Mouse (Mus musculus): ENCODE measurements around the gene Zfp827.

Gene Zfp827

DNA sequence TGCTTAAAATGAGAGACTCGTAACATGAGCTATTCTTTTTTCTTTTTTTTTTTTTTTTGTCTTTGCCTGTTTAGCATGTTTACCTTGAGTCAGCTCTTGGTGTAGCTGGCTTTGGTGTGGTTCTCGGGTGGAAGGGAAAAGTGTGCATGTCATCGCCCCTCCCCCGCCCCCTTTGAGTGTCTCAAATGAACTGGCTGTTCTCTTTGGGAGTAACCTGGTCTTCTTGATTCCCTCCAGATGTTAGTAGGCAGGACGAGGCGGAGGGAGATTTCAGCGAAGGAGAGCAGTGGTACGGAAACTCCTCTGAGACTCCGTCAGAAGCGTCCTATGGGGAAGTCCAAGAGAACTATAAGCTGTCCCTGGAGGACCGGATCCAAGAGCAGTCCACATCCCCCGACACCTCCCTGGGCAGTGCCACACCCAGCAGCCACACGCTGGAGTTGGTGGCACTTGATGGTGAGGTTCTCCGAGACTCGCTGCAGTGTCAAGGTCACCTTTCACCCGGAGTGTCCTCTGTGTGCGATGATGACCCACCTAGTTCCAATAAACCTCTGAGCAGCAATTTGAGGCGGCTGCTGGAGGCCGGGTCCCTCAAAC lies 31.9 kb downstream of the Zfp827 start:
- no peak for DNase-seq (ENCODE audit: low read depth in 1 of 2, low spot score in 2 of 2)

DNA sequence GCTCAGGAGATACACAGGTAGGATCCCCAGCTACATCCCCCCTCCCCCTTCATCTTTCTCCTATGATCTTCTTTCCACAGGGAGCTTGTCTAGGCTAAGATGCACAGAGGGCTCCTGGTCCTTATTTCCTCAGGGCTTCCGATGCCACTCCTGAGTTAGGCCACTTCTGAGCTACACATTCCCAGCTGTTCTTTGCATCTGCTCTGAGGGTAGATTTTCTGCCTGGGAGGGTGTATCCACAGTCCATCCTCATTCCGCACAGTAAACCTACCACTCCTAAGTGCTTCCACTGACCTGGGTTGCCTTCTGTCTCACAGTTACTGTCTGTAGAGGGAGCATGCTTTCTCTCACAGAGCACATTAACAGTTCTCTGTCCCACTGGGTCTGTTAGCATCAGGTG lies 37.7 kb downstream of the Zfp827 start:
- no peak for DNase-seq (ENCODE audit: low read depth in 1 of 2, low spot score in 2 of 2)

DNA sequence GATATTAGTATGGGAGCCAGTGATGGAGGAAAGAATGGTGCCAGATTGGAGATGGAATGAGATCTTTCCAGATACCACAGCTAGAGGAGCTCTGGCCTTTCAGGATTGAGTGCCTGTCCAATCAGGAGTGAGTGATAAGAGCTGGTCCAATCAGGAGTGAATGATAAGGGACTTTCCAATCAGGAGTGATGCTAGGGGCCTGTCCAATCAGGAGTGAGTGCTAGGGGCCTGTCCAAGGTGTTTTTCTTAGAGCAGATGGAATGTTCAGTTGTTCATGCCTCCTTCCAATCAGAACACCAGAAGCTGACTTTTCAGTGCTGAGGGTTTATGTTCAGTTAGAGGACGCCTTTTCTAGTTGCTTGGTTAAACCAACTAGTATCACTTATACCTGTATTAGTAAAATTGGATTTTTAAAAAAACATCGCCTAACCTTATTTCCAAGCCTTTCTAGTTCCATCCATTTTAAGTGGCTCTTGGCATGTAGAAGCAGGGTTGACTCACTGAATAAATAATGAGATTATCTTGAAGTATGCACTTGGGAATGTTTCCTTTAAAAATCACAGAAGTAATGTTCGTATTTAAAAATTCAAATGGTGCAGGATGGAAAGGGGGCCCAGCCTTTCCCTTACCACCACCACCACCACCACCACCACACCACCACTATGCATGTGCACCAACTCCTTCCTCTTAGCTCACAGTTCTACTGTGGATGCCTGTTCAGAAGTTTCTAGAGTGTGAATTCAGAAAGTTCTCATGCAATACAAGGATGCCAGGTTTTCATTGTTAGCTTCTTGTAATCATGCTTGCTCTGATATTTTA lies 39.8 kb downstream of the Zfp827 start:
- no peak for DNase-seq (ENCODE audit: low read depth in 1 of 2, low spot score in 2 of 2)

DNA sequence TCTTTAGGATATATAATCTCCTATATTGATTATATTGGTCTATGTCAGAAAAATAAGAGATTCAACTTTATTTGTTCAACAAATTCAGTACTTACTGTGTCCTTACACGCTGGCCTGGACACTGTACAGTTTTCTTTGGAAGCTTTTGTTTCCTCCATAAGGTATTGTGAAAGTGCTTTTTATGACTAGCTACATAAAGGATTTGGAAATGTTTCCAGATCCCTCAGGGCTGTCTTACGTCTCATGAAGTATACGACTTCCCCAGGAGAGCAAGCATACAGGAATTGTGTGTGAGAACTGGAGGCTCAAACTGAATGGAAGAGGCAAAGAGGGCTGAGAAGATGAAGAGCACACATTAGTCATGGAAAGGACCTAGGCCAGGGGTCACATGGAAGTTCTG lies 45.1 kb downstream of the Zfp827 start:
- DNase-seq (ENCODE audit: low read depth in 1 of 2, low spot score in 2 of 2): no peak

DNA sequence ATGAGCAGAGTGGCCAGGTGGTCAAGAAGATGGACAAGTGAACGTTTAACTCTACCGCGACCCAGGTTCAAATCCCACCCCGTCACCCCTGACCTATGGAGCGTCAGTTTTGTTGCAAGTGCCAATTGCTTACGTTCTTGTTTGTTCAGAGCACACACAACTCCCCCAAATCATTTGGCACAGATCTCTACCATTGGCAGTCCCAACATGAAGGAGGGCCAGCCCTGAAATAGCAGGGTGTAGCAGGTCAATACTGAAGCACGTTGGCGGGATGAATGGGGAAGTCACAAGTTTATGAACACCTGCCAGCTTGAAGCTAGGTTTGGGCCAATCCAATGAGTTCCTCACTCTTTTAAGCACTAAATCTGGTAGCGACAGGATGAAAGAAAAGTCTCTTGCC lies 46.7 kb downstream of the Zfp827 start:
- DNase-seq (ENCODE audit: low read depth in 1 of 2, low spot score in 2 of 2): no peak

DNA sequence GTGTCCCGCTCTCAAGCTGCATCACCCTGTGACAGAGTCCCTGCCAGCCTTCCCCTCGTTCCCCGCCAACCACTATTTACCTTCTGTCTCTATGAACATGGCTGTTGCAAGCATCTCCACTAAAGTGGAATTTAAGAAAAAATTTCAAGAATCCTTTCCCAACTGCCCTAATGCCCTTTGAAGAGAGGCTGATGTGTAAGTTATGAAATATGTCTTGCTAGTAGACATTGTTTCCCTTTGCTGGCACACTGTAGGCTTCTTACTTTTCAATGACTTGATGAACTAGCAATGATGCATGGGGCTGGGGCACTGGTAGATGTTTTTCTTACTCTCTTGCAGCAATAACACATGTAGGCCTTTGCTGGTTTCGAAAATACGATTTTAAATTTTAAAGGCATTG lies 49.0 kb downstream of the Zfp827 start:
- DNase-seq (ENCODE audit: low read depth in 1 of 2, low spot score in 2 of 2): no peak

DNA sequence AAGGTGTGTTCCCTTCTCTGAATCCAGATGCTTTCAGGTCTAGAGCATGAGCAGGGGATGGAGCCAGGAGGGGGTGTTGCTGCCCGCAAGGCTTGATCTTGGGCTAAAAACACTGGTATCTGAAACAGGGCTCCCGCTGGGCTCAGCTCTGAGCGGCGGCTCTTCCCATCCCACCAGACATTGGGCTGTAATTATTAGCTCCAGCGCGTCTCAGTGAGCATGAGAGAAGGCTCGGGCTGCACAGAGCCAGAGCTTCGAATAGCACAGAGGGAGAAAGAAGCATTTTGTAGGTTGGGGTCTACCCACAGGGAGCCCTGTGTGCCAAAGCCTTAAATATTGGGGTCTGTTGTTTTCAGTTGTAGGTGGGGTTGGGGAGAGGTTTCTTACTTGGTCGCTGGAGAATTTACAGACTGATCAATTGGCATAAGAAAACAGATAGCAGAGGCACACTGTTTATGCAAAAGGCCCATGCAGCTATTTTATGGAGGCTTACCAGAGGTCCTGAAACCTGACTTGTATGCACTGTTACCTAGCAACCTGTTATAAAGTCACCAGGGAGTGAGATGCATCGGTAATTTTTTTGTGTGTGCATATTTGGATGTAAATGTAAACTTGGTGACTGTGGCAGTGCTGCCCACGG lies 50.4 kb downstream of the Zfp827 start:
- no peak for DNase-seq (ENCODE audit: low read depth in 1 of 2, low spot score in 2 of 2)

DNA sequence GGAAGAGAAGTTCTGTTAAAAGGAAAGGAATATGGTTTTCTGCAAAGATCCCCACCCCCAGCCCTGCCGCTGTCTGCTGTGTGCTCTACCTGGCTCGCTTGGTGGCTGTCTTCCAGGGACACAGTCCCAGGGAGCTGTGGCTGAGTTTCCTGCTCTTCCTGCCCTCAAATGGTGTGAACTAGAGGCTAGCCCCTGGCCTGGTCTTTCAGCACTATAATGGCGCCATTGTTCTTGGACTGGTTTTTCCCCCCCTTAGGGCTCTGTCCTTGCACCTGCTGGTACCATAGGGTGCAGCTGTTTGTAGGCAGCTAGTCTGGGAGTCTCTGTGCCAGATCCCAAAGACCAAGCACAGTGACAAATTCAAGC lies 50.9 kb downstream of the Zfp827 start:
- DNase-seq (ENCODE audit: low read depth in 1 of 2, low spot score in 2 of 2): no peak

DNA sequence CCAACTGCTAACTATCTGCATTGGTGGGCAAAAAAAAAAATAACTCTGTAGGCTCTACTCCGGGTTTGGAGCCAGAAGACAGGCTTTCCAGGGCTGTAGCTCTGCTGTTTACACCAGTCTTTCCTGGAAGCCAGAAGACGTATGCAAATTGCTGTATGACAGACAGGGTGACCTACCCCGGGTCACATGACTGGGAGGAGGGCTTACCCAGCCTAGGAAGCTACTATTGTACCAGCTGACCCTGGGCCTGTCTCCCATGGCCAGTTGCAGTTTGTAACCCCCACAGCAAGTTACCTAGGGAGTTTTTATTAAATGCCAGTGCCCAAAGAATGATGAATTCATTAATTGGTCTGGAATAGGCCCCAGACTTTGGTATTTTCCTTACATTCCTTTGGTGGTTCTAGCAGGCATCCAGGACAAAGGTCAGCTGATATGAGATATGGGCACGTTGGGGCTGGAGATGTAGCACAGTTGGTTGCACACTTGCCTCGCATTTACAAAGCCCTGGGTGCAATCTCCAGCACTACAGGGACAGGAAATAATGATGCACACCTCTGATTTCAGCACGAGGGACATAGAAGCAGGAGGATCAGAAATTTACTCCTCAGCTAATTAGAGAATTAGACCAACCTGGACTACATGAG lies 52.0 kb downstream of the Zfp827 start:
- DNase-seq (ENCODE audit: low read depth in 1 of 2, low spot score in 2 of 2): no peak

DNA sequence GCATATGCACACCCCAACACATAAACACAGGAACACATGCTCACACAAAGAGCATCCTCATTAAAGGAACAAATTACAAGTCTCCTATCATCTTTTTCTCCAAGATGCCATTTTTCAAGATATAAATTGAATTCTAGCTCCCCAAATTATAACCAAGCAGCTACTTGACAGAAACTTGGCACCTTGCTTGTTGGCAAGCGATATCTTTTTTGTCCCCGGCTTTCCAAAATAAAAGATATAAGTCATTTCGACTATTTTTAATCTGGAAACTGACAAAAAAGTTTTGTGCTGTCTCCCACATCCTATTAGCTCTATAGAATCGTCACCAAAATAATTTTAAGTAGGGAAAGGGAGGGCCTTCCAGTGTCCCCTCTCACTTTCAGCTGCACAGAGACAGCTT lies 53.1 kb downstream of the Zfp827 start:
- no peak for DNase-seq (ENCODE audit: low read depth in 1 of 2, low spot score in 2 of 2)

DNA sequence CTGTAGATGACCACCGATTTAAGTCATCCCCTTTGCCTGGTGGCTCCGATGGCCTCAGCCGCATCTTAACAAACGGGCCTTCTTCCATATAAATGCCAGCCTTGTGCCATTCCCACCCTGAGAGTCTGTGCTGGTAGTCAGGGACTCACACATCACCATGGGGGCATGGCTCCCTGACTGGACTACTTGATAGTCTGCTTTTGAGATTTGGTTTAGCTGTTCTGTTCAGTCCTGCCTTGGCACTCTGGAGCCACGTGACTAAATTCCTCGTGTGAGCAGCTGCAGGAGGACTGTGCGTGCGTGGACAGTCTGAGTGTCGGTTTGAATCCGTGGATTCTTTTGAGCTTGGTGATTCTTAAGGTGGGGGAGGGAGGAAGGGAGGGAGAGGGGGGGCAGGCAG lies 53.7 kb downstream of the Zfp827 start:
- no peak for DNase-seq (ENCODE audit: low read depth in 1 of 2, low spot score in 2 of 2)

DNA sequence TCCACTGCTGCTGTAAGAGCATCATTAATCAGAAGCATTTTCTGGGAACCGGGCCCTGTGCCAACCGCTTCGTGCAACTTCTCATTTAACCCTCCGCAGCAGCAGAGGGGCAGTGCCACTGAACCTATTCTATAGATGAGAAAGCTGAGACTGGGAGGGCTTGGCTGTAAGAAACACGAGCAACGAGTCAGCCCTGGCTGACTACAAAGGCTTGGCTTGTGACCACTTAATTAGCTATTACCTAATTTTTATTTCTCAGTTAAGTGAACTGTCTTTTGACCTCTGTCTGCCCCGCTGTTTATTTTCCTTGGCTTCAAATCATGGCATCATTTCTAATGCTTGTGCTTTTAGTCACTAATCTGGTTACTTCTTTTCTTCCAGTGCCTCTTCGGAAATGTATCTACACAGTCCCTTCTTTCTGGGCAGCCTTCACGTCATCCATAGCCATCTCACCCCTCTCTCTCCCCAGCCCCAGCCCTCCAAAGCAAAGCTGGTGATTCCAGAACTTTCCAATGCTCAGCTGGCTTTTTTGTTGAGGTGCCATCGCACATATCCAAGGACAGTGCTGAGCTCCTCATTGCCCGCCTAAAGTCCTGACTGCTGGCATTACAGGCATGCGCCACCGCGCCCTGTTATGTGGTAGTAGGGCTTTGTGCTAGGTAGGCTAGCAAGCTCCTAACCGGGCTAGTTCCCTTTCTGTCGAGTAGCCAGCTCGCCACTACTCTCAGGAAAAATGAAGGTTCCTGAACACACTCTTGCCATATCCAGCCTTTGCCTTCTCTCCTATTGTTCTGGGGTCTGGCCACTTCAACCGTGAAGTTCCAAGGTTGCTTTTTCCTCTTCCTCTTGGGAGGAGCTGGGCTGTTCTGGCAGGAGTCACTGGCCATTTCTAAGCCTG lies 55.5 kb downstream of the Zfp827 start:
- no peak for DNase-seq (ENCODE audit: low read depth in 1 of 2, low spot score in 2 of 2)

DNA sequence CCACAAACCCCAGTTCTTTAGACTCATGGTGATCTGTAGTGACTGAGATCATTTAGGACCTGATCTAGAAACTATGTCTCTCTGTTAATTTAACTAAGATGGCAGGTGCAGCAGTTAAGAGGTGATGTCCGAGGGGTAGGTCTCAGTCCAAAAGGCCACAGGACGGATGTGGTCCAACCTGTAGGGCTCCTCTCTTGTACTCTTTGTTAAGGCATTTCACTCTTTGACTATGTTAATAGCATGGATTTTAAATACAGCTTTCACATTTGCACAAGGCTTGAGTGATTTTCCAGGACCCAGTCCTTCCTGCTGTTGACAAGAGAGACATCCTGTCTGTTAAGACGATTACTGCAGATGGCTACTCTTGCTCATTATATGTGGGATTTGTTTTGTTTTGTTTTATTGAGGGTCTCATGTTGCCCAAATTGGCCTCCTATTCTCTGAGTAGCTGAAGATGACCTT lies 56.2 kb downstream of the Zfp827 start:
- no peak for DNase-seq (ENCODE audit: low read depth in 1 of 2, low spot score in 2 of 2)

DNA sequence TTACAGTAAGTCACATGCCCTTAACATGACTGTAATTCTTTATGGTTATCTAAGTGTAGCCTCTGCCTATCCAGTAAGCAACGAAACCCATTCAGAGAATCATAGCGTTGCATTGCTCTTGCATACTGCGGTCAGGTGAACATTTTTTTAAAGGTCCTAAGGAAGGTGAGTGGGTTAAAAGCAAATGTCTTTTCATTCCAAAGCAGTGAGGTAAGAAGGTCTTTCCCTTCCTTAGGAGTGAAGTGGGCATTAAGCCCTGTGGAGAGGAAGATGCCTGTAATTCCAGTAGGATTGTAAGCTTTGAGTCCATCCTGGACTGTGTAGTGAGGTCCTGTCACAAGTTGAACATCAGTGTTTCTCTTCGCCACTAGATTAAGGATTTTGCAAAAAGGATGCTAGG lies 66.2 kb downstream of the Zfp827 start:
- no peak for DNase-seq (ENCODE audit: low read depth in 1 of 2, low spot score in 2 of 2)

DNA sequence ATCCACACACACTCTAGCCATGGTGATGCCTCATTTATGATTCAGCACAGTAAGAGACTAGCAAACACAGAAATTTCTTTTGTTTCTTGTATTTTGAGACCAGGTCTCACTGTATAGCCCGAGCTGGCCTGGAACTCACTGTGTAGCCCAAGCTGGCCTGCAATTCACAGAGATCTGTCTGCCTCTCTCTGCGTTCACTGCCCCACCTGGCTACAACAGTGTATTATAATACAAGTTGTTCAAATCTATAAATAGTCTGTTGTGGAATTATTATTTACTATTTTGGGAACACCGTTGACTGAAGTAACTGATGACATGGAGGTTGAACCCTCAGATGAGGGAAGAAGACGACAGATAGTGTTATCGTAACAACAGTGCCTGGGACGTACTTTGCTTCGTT lies 66.9 kb downstream of the Zfp827 start:
- no peak for DNase-seq (ENCODE audit: low read depth in 1 of 2, low spot score in 2 of 2)

DNA sequence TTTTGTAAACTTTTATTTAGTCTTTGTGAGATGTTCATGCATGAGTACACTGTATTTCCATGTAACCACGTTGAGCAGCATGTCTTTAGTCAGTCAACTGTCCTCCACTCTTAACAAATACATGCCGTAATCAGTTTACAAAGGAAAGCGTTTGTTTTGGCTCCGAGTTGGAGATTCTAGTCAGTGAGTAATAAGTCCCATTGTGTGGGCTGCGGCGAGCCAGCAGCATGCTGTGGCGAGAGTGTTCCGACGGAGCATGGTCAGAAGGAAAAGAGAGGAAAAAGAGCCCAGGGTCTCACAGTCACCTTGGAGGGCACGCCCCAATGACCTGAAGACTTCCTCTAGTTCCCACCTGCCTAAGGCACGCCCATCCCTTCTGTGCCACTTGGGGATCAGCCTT lies 68.7 kb downstream of the Zfp827 start:
- no peak for DNase-seq (ENCODE audit: low read depth in 1 of 2, low spot score in 2 of 2)

DNA sequence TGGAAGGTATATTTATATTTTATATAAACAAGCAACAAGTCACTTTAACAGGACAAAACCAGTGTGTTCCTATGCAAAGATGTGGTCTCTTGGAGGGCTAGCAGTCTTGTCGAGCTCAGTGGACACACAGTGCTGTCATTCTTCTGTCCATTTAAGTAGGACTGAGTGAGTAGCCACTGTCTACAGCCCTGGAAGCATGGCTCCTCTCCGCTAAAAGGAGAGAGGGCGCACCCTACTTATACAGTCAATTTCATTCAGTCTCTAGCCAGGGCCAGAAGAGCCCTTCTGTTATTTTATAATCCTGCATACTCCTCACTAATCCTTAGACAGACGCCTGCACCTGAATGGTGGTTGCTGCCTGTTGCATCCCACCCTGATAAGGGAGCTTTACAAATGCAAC lies 74.5 kb downstream of the Zfp827 start:
- no peak for DNase-seq (ENCODE audit: low read depth in 1 of 2, low spot score in 2 of 2)

DNA sequence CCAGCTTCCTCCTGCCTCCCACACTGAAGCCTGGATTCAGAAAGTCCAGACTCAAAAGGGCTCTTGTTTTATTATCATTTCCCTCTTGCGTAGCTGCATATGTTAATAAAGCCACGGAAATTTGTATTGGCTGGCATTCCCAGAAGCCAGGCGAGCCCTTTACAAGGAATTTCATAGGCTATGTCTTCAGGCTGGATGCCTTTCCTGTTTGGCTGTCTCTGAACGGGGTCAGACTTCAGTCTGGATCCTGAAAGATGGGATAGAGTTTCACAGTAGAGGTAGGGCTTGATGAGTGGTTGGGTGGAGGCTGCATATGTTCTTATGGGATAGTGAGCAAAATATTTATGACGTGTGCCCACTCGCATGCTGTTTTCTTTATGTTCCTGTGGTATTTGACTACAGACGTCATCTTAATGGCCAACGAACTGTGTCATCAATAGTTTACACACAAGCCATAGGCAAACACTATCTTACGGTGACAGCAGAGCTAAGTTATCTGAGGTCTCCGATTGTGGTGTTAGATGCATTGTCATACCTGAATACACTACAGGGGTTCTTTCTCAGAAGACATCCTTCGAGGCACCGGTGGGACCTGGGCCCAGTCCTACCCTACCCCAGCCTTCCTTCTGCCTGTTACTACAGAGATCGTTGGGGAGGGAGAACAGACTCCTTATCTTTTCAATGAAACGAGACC lies 75.1 kb downstream of the Zfp827 start:
- DNase-seq (ENCODE audit: low read depth in 1 of 2, low spot score in 2 of 2): no peak

DNA sequence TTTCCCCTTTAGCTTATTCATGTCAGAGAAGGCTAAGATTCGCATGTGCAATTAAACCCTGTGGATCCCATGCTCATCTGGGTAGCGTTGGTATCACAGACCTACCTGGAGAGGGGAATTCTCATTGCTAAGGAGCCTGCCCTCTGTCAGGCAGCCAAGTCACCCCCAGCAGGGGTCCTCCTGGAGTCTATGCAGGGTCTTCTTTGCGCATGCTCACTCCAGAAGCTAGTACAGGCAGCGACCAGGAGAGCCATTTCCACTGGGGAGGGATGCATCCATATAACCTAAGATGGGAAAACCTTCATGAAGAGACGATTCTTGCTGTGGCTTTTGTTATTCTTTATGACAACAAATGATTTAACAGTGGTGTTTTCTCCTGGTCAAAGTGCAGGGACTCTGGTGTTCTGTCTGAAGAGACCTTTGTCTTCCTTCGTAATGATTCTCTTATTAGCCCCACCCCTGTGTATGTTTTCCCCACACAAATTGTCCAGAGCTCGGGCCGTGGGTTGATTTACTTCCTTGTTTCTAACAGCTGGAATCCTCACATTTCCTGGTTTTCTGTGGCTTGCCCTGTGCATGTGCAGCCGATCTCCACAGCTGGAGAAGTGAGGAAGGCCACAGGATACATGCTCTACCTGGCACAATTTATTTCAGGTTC lies 75.8 kb downstream of the Zfp827 start:
- no peak for DNase-seq (ENCODE audit: low read depth in 1 of 2, low spot score in 2 of 2)

DNA sequence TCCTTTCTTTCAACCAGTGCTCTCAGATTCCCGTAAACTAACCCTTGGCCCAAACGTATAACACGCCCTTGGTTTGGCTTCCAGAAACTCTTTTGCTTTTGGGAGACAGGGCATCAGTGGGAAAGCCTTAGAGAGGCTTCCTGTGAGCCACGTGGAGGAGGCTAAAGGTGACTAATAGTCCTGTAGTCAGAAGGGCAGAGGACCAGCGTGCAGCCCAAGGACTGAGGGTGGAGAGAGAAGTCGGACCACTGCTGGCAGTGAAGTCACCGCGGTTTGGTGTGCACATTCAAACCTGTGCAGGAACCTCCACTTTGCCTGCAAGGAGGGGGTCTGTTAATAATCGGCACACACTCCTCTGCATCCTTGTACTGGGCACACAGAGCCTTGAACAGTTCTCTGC lies 76.4 kb downstream of the Zfp827 start:
- no peak for DNase-seq (ENCODE audit: low read depth in 1 of 2, low spot score in 2 of 2)
